Mouse (Mus musculus) left cerebral cortex, postnatal 14 days (tissue): Measurements from ENCODE around the gene Gm17364. TPM values are rescaled to one million over a fixed set of nuclear protein-coding genes. Genes with fewer than 3 reads are reported as not detected.
"Not testable (repeated sequence)": the region's sequence is repeated elsewhere in the genome, so short reads cannot be mapped to it uniquely, and the experiment has no call there.

Experiments used
- DNase-seq, 2 experiments: peaks; one replicate each; pipeline ENCODE4 v3.0.0; 2021 to 2022; ENCODE audit warnings: low spot score in 2 of 2, mixed read lengths in 1 of 2
- intact Hi-C: fragments of 180-260 bp; cut with DNase I; formaldehyde crosslinking; loops from one replicate; pipeline ENCODE4 v1.15.1; 2025
- long read RNA-seq, 2 experiments: library from polyadenylated mRNA; stranded (forward); transcript quantifications; one replicate each; pipeline ENCODE4 v2.0.0; 2021
- total RNA-seq, 2 experiments: library from RNA; stranded (reverse); gene quantifications; 2 replicates each; pipeline ENCODE4 v1.2.3; 2021

Gene Gm17364
- not detected for total RNA-seq
- long read RNA-seq, experiment 1, partial matches to known transcripts: 0 of 9 reads
- long read RNA-seq, experiment 1, other reads (novel, unspliced or antisense): 9 of 9 reads
- long read RNA-seq, experiment 2, partial matches to known transcripts: 0 of 7 reads
- long read RNA-seq, experiment 2, other reads (novel, unspliced or antisense): 7 of 7 reads

DNA sequence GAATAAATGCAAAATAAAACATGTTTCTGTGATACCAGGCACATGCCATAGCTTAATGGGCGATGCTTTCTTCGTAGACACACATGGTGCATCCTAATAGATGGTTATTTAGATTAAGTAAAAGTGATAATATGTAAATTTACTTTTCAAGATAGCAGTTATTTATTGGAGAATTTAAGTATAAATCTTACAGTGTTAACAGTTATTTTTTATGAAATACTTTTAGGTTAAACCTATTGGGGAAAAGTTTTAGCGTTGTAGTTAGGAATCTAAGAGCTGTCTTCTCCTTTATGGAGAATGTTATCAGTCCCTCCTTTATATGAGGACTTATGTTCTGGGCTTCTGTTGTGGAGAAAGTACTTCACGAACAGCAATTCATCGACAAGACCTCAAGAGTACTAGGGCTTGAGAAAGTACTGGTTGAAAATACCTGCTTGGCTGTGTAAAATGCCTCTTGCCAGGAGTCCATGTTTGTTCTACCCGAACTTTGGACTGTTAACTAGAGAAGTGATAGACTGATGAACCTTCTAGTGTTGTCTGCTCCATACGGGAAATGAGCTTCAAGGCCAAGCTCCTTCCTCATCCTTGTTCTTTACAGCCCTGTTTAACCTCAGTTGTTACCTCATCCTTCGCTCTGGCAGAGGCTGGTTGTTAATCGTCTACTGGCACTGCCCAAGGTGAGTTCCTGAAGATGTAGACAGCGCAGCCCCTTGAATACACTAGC, at the start of gene Gm17364:
Gene Gm17364, minus strand, starts transcription at position 51 of the 724 bp plus-strand sequence.
- DNase-seq: no peak
- intact Hi-C loops: no loop called here

DNA sequence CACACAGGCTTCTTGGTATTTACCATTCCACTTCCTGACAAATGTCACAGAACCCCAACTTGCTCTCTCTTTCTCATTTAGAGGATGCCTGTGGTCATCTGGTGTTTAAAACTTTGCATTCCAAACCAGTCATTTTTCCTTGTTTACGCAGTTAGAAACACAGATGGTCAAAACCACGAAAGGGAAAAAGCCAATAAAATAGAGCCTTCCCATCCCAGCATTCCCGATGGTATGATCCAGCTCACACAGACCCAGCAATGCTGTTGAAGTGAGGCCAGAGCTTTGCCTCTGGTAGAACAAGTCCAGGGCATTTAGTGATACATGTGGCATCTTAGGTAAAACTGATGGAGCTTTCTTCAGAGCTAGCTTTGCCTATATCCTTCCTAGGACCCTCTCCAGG, 47.7 kb upstream of the Gm17364 start:
- DNase-seq: no peak
- intact Hi-C loops: no loop called here

DNA sequence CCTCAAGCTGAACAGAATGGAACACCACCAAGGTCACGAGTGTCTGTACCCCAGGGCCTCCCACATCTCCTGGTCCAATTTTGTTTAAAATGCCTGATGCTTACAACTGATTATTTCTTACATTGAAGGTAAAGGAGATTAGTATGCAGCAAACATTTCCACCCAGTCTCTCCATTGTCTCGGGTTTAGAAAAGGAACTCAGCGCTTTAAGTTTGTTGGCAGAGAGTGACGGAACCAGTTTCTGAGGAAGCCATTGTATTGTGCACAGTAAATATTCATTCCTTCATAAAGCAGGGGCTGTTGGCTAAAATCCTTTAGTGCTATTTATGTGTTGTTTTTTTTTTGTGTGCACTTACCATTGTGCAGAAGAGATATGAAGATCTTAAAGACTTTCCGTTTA, 47.0 kb upstream of the Gm17364 start:
- DNase-seq: no peak
- intact Hi-C loops: no loop called here

DNA sequence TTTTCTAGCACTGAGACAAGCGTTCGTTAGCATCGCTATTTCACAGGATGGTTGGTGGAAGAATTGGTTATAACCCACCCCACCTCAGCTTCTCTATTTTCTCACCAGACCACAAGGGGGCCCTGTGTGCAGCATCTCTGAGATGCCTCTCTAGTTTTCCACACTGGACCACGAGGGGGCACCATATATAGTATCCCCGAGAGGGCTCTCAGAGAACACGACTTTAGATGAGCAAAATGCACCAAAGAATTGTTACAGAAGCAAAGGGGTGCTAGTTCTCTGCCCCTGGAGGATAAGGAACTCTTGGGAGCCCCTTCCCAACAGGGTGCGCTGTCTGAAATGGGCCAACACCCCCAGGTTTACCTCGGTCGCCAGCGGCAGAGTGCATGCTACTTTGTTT, 28.9 kb upstream of the Gm17364 start:
- intact Hi-C loops: loop anchor here (5.0 kb wide), 1 partner anchor 270 kb away; no protein-coding TSS in a partner anchor
- DNase-seq: peak; percentile 82 to 85

DNA sequence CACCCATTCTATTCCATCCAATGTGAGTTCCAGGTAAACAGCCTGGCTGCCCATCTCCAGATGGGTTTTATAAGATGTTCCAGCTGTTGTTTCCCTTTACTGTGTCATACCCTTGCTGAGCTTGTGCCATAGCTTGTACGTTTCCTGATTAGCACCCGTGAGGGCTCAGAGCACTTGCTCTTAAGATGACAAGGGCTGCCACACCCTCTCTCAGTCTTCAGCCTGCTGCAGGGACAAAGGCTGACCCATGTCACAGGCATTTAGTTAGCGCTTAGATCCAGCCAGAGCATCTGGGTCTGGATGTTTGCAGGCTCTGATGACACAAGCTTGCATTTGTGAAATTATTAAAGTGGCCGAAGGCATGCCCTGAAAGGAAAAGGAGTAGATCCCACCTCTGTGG, 26.3 kb upstream of the Gm17364 start:
- intact Hi-C loops: loop anchor here (5.0 kb wide), 1 partner anchor 272 kb away; no protein-coding TSS in a partner anchor
- DNase-seq: no peak

- DNase-seq: no peak
Measured at GRCm38 (mm10) chr13:41298996-41299395, 25.2 kb upstream of the Gm17364 start.

DNA sequence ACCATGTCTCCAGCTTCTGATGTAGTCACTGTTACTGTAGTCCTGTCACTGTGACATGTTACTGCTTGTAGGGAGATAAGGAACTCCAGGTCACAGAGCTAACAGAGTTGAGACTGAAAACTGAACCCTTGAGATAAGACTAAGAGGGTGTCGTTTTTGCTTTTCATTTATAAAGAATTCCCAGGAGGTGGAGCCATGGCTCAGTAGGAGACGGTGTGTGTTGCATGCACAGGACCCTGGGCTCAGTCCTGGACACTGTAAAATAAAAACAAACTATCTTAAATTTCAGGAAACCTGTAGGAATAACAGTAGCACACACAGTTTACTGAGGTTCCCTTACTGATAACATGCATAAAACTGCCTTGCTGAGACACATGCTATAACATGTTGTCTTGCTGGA, 24.8 kb upstream of the Gm17364 start:
- DNase-seq: no peak
- intact Hi-C loops: no loop called here

More at GRCm38 (mm10) chr13:41298996-41299395, 25.2 kb upstream of the Gm17364 start:
- intact Hi-C loops: no loop called here

DNA sequence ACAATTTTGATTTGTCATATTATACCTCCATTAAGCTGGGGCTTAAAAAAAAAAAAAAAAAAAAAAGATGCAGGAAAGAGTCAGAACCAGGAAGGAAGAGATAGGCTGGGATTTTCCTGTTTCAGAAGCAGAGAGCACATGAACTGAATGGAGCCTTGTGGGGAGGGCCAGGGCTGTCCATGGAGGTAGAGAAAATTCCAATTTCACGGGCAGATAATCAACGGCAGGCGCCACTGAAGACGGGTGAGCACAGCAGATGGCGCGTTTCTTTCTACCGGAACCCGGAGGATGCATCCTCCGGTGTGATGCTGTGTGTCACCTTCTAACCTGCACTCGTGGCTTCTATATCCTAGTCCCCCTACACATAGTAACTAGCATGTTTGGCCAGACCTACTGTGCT, 22.6 kb upstream of the Gm17364 start:
- no peak for DNase-seq
- intact Hi-C loops: no loop called here

DNA sequence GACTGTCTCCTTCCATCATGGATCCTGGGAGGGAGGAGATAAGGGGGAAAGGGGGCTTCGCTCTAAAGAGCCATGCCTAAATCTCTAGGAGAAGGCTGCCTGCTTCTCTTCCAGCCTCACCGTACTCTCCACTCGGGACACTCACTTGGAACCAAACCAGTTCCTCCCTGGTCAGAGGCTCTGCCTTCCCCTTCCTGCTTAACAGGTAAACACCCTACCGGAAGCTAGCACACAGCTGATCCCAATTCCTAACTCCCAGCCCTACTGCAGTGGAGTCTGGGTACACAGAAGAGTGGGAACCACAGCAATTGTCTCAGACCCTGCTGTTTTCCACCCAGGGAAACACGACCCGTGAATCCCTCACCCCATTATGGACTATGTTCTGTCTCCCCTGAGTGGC, 22.1 kb upstream of the Gm17364 start:
- intact Hi-C loops: no loop called here
- no peak for DNase-seq

DNA sequence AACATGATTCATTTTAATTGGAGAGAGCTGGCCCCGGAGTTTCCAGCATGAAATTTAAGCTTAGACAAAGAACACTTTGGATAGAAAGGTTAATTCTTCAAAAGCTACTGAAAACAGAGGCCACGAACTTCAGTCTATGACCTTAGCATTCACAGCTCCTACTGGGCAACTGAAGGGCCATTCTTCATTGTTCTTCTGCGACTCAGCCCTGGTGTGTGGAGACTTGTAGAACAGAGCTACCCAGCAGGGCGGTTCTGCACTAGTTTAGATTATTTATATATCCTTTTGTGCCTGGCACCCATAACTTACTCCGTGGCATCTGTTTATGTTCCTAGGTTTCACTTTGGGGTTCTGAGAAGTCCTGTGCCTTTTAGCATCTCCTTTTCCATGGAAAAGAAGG, 19.8 kb upstream of the Gm17364 start:
- DNase-seq: no peak
- intact Hi-C loops: no loop called here

DNA sequence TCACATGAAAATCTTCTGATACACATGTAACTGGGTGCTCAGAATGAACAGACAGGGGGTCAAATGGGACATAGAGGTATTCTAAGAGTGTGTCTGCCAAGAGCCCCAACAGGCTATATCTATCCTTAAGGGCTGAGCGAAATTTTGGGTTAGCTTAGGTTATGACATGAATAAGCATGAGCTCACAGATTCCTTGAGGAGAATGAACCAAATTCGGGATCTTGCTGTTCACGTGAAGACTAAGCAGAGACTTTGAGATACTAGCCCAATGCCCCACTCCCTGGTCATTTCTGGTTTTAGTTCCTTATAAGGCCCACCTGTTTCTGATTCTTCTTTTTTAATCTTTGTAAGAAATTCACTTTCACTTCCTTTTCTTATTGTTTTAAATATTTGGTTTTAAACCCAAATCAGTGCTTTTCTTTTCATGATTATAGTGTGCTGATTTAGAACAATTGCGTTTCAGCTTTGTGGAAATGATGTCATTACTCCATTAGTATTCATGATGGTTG, 17.7 kb upstream of the Gm17364 start:
- intact Hi-C loops: no loop called here
- DNase-seq: no peak

DNA sequence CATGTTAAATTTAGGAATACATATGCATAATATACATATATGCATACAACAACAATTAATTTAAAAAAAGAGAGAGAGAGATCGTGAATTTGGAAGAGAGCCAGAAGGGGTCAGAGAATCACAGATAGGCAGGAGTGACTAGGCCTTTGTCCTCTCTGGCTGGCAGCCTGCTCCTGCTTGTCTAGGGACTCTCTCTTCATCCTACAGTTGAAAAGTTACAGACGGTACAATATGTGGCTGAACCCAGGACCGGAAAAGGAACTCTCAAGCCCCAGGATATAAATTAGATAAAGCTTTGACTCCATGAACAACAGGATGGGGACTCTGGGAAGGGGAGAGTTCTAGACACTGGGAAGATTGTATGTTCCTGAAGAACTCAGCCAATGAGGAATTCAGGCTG, 12.5 kb upstream of the Gm17364 start:
- intact Hi-C loops: no loop called here
- DNase-seq: no peak

DNA sequence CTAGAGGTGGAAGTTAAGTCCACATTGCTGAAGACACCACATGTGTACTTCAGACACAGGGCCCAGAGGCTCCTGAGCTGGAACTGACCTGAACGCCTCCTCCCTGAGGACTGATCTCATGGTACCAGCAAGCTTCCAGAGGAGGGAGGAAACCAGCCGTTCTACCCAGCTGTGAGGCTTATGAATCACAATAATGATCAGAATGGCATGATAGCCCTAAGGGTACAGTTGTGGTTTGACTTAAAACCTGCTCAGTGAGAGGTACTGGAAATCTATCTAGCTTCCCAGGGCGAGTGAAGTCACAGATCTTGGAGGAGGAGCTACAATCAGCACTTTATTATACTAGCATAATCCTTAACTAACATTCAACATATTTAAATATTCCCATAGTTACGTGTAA, 11.7 kb upstream of the Gm17364 start:
- DNase-seq: no peak
- intact Hi-C loops: no loop called here

DNA sequence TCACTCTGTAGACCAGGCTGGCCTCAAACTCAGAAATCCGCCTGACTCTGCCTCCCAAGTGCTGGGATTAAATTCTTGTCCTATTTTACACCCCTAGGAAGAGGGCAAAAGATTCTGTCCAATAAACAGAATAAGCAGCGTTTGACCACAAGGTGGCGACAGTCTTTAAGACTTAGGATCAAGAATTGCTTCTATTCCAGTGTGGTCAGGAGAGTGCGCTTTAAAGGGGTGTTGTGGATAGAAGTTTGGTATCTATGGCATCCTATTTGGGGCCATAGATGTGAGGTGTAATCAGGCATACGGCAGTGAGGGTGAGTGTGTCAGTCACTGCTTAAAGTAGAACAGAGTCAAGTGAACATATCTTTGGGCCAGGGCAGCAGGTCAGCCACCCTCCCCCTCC, 9.5 kb upstream of the Gm17364 start:
- peak; percentile 72 to 87 for DNase-seq
- intact Hi-C loops: loop anchor here (1.0 kb wide), 1 partner anchor 289 kb away; no protein-coding TSS in a partner anchor

- intact Hi-C loops: no loop called here
- DNase-seq: no peak
Measured at GRCm38 (mm10) chr13:41280696-41281095, 6.9 kb upstream of the Gm17364 start.

- DNase-seq: peak; percentile 42 to 60
- intact Hi-C loops: no loop called here
Measured at GRCm38 (mm10) chr13:41267827-41268408, 5.9 kb downstream of the Gm17364 start.

GRCm38 (mm10) chr13:41263304-41264006, 10.3 kb downstream of the Gm17364 start:
- no peak for DNase-seq
- intact Hi-C loops: no loop called here

DNA sequence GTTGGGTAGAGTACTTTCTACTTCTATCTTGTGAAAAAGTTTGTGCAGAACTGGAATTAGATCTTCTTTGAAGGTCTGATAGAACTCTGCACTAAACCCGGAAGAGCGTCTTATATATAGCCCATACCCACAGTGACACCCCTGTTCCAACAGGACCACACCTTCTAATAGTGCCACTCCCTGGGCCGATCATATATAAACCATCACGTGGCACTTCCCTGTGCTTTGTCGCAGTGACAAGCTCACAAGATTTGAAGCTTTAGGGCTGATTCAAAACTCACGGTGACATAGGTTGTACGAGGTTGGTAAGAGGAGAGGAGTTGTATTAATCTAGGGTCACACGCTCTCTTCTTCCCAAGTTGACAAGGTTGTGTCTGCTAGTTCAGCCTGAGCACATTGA, 12.2 kb downstream of the Gm17364 start:
- intact Hi-C loops, DNase-seq: not testable (repeated sequence)

DNA sequence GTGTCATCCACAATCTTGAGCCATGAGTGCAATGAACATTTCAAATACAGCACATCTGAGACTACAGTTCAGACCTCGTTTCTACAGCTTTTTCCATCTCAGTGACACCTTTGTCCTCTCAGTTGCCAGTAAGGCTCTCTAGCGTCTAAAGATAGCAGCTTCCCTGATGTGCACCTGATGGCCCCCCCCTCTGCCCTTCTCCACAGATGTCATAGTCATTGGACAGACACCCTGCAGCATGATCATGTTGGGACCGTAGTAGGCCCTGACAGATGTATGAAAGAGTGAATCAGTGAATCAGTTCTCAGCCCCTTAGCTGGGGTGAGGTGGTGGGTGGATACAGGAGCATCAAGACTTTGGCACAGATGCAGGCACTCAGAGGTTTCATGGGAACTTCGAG, 15.9 kb downstream of the Gm17364 start:
- DNase-seq: no peak
- intact Hi-C loops: no loop called here

GRCm38 (mm10) chr13:41256962-41257361, 16.8 kb downstream of the Gm17364 start:
- intact Hi-C loops: no loop called here

More at GRCm38 (mm10) chr13:41256962-41257361, 16.8 kb downstream of the Gm17364 start:
- no peak for DNase-seq
